Comparison of ENCODE assay signal across 19 mouse cellular contexts in the genomic region with DNA sequence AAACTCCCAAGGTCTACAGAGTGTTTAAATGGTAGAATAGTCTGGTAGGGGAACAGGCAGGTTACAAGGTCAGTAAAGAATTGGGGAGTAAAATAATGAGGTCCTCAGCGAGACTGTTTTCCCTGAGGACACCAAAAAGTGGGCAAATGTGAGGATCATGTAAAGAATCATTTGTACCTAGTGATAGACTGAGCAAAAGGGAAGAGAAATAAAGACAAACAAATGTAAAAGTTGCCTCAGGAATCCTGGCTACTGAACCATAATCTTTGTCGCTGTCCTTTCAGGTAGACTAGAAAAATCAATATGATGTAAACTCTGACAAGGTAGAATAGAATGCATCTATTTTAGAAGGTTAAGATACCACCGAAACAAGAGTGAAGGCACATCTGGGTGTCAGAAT. TPM values are rescaled to one million over a fixed set of nuclear protein-coding genes. Genes with fewer than 3 reads are reported as not detected.
DNase-seq lines count a peak whose midpoint lies in the region.
"Had no signal": no experiment of that assay in that cellular context is flagged by ENCODE, and none has a peak within 500 bp of the region (broad histone marks: within the 10 kb centered on the region; RNA-seq: fewer than 3 reads in every experiment).

No protein-coding gene starts in this region.

- intact Hi-C loops in left cerebral cortex, postnatal 25 days (cut with DNase I): no loop called here

- DNase-seq in 3T3-L1 (ENCODE audit: low read depth, low spot score) (peak; percentile 92), adipocyte (ENCODE audit: low spot score) (peak; percentile 93)
- DNase-seq in lung, postnatal 10 days: no peak
- no peak for DNase-seq in left cerebral cortex, postnatal 25 days (ENCODE audit: low spot score in 2 of 2)
- DNase-seq: adrenal gland, adult 2 months; adrenal gland, adult 8-10 months; adrenal gland, postnatal 10 days; adrenal gland, postnatal 14 days; adrenal gland, postnatal 25 days; adrenal gland, postnatal 36 days; B cell, adult 2 months; cerebellum, adult 11 months; cerebellum, adult 11-12 months; cerebellum, adult 18-20 months; cerebellum, adult 2 months; cerebellum, adult 8-10 months had no signal

RNA-seq across cellular contexts. Expression of a gene that starts 36.0 kb away (rescaled TPM):
- total RNA-seq in left cerebral cortex, postnatal 25 days (2021): 10 to 100 TPM; 67.7 to 72.7 TPM
- total RNA-seq: CH12.LX, G1E, MEL had no signal

Comparison
In these comparisons a context has a peak if more than half of its experiments do, and no peak if none do; other contexts are left out.
1. DNase-seq: peak in 3T3-L1 (single experiment) and adipocyte (single experiment); none in lung, postnatal 10 days (single experiment) and left cerebral cortex, postnatal 25 days (0 of 2).